Mouse (Mus musculus) testis, postnatal 14 days (tissue): ENCODE measurements around the gene Ints5.
"Not testable (repeated sequence)": the region's sequence is repeated elsewhere in the genome, so short reads cannot be mapped to it uniquely, and the experiment has no call there.

Experiments used
- DNase-seq: peaks from one replicate; pipeline ENCODE4 v3.0.0; 2021; ENCODE audit warnings: low spot score

Ints5 gene

DNA sequence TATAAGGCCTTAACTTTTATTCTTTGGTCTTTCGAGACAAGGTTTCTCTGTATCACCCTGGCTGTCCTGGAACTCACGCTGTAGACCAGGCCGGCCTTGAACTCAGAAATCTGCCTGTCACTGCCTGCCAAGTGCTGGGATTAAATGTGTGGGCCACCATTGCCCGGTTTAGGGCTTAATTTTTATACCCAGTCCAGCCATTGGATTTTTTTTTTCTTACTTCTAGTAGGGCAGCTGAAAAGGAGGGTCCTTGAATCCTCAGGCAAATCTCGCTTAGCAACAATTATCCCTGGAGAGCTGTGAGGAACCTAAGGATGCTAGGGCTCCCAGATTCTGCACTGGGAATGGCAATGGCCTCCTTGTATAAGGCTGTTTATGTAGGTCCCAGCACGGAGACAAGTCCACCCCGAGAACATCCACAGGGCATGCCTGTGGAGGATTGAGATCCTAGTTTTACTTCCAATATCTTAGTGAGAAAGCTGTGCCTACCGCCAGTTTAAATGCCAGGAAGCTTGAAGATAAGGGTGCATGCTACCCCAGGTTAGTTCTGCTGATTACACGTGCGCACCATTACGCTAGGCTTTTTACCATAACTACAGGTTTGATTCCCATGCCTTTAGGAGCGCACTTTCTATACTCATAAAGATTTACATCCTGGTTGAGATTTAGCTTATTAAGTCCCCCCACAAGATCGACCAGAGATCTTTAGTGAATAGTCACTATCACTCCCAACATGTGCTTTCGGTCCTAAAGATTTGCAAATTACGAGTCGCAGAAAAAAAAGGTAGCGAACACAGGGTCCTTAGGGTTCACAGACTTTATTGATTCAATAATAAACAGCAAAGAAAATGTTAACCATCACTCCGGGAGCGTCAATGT lies 5.0 kb upstream of the Ints5 start:
- DNase-seq: no peak

DNA sequence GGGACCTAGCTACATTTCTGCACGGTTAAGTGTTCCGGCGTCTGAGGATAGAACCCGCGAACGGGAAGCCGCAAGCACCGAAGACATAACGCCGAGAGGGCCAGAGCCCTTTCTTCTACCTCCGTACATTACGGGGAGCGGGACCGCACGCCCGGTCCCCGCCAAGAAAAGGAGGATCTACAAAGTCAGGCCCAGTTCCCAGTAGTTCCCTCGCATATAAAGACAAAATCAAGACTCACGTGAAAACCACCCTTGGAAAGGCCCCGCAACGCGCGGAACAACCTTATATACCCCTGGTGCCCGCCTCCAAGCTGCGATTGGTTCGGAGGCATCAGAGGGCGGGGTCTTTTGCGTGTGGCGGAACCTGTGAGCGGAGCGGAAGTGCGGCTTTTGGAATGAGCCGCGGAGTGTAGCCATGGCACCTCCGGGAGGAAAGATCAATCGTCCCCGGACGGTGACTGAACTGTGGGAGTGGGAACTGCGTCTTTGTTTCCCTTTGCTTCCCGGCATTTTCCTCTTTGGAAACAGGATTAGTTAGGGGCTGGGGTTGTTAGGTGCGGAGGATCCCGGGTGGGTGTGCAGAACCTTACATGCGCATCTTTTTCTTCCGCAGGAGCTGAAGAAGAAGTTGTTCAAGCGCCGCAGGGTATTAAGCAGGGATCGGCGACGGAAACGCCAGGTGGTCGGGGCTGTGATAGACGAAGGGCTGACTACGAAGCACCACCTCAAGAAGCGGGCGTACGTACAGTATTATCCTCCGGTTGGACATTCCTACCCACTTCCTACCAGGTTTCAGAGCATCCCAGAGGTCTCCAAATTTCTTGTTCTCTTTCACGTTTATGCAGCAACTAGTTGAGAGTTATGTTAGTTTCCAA lies 4.1 kb upstream of the Ints5 start, which contains the start of the genes 1810009A15Rik and Gm49416:
Gene 1810009A15Rik, plus strand, starts transcription at position 343 of the 875 bp plus-strand sequence.
Gene Gm49416, plus strand, starts transcription at position 416 of the 875 bp plus-strand sequence.
- peak; percentile 95 for DNase-seq

DNA sequence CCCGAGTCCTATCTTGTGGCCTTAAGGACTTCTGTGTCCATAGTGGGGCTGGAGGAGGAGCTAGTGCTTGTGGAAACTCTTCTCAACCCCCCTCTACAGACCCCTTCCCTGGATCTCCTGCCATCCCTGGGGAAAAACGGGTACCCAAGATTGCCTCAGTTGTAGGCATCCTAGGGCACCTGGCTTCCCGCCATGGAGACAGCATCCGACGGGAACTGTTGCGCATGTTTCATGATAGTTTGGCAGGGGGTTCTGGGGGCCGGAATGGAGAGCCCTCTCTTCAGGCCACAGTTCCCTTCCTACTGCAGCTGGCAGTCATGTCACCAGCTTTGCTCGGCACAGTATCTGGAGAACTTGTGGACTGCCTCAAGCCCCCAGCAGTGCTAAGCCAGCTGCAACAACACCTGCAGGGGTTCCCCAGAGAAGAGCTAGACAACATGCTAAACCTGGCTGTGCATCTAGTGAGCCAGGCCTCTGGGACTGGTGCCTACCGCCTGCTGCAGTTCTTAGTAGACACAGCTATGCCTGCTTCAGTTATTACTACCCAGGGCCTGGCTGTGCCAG lies 2.7 kb downstream of the Ints5 start:
- DNase-seq: no peak

GRCm38 (mm10) chr19:8896231-8896630 lies 3.4 kb downstream of the Ints5 start:
- not testable (repeated sequence) for DNase-seq

GRCm38 (mm10) chr19:8897211-8897864 lies 4.5 kb downstream of the Ints5 start:
- DNase-seq: peak; percentile 60

DNA sequence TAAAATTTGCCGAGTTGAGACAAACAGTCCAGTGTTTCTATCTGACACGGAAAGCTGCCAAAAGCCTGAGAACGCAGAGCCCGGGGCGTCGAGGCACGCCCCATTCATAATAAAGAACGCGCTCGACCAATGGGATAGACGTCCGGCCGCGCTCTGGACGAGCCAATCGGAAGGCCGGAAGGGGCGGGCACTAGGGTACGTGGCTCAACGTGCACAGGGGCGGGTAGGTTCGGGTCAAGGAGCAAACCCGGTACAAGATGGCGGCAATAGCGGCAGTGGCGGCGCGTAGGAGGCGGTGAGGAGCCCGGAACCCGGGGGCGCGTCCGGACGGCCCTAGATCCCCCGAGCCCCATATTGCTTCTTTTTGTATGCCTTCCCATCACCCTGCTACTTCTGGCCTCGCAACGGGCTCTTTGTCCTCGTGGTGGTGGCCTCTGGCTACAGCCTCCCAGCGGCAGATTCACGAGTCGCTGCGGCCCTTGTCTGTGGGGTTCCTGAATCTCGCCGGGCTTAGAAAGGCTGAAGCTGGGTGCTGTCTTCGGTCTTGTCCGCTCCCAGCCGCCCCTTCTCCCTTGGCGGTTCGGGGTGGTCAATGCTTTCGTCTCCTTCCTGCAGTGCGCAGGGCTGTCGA lies 5.2 kb downstream of the Ints5 start, which contains the start of gene Ganab:
Gene Ganab, plus strand, starts transcription at position 207 of the 631 bp plus-strand sequence.
- DNase-seq: peak; percentile 97

DNA sequence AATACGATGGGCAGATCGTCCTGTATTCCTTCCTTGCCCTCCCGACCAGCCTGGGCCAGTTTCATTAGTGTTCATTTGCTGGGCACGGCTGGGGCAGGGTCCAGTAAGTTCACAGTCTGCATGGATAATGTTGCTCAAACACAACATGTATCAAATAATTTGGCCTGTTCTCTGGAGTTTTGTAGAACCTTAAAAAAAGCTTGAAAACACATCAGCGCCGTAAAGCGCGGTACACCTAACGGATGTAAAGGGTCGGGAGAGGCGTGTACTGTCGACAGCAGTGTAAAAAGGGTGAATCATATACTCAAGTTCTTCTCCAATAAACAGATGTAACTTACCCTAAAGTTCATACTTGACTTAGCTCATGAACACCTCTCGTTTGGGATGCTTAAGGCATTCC lies 5.8 kb downstream of the Ints5 start:
- no peak for DNase-seq

- DNase-seq: no peak
Measured at GRCm38 (mm10) chr19:8899079-8899478, 6.3 kb downstream of the Ints5 start.

- DNase-seq: no peak
Measured at GRCm38 (mm10) chr19:8903412-8903811, 10.6 kb downstream of the Ints5 start.

GRCm38 (mm10) chr19:8908531-8908930 lies 15.7 kb downstream of the Ints5 start:
- no peak for DNase-seq

- DNase-seq: no peak
Measured at GRCm38 (mm10) chr19:8911810-8912209, 19.0 kb downstream of the Ints5 start.

DNA sequence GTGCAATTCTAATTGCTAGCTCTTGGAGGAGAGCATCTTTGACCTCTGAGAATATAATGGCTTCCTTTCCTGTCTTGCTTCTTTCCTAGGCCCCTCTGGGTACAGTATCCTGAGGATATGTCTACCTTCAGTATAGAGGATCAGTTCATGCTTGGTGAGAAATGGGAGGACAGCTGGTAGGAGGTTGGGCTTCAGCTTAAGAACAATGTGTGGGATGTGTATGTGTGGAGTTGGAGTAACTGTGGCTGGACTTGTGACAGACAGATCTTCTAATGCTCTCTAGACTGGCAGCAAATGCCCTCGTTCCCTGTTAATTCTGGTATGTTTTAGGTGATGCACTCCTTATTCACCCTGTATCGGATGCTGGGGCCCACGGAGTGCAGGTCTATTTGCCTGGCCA lies 21.4 kb downstream of the Ints5 start:
- DNase-seq: no peak

DNA sequence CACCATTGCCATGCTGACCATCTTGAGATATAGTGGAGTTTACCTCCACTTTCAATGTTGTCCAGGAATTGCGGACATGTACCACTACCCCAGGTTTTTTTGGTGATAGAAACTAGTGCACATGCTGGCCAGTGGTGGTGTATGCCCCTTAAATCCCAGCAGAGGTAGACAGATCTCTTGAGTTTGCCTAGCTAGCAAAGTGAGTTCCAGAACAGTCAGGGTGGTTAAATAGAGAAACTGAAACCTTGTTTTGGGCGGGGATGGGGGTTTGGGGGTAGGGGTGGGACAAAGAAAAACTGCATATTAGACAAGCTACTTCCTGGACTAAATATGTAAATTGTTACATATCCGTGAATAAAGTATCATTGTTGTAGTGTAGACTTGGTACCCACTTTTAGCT lies 26.2 kb downstream of the Ints5 start:
- no peak for DNase-seq

DNA sequence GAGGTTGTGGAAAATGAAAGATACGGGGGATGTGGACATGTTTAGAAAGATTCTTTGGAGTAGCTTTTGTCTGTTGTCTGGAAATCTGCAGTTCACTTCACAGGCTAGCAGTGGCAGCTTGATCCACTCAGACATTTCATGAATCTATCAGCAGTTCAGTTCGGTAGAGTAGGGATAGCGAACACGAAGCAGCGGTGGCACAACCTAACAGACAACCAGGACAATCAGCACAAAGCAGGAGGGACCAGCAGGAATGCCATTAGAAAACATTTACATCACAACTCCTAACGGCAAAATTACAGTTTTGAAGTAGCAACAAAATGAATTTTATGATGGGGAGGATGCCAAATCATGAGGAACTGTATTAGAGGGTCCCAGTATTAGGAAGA lies 26.9 kb downstream of the Ints5 start:
- DNase-seq: no peak

DNA sequence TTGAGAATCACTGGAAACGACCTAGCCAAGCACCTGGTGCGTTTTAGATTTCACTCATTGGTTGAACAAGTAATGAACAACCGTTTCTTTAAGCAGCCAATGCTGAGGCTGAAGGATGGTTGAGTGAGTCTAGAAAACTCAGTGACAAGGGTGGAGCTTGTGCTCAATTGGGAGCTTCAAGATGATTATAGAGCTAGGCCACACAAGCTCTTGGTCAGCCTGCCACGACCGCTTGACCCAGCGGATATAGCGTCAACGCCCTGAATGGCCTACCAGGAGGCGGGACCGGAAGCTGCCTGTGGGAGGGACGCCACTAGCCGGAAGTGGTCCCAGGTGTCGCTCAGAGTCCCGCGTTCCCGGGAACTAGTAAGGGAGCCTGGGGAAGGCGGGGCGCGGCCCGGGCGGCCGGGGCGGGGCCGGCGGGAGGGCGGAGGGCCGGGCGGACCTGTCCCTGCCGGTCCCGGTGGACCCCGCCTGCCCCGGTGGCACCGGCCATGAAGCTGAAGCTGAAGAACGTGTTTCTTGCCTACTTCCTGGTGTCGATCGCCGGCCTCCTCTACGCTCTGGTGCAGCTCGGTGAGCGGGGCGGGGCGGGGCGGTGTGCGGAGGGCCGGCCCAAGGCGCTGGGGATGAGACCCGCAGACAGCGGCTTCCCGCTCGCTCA lies 27.4 kb downstream of the Ints5 start, which contains the start of gene B3gat3:
Gene B3gat3, plus strand, starts transcription at position 302 of the 664 bp plus-strand sequence.
- peak; percentile 93 for DNase-seq

- DNase-seq: no peak
Measured at GRCm38 (mm10) chr19:8920836-8921291, 28.1 kb downstream of the Ints5 start.

- no peak for DNase-seq
Measured at GRCm38 (mm10) chr19:8921741-8922140, 28.9 kb downstream of the Ints5 start.

- DNase-seq: no peak
Measured at GRCm38 (mm10) chr19:8926766-8927165, 34.0 kb downstream of the Ints5 start.

DNA sequence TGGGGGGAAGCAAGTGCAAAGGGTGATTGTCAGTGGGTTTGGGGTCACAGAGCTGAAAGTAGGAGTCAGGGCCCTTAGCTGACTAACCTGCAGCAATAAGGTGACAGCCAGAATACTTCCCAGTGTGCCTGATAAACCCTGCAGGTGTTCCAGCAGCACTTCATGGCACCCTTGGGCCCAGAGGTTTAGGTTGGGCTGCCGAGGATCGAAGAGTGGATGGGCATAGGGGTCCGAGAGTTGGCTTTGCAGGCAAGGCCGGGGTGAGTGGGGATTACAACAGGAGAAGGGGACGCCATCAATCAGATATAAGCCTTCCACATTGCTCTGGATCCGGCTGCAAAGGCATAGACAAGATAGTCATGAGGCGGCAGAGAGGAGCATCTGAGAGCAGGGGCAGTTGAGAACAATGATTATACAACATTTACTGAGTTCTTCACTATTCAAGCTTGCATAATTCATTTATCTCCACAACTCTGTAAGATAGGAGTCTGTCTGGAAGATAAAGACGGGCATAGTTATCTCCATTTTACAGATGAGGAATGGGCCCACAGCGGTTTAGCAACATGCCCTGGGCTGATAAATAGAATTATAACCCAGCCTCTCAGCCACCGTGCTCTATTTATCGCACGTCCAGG lies 35.2 kb downstream of the Ints5 start:
- no peak for DNase-seq

GRCm38 (mm10) chr19:8928689-8929223 lies 36.0 kb downstream of the Ints5 start:
- DNase-seq: no peak
